Mouse (Mus musculus) embryonic facial prominence, embryonic 13.5 days (tissue): ENCODE results near the gene Arid4a. TPM values are rescaled to one million over a fixed set of nuclear protein-coding genes. Genes with fewer than 3 reads are reported as not detected.
"Not testable (repeated sequence)": the region's sequence is repeated elsewhere in the genome, so short reads cannot be mapped to it uniquely, and the experiment has no call there.

Source experiments
- ATAC-seq: fragments of 200-750 bp; cut with Nextera tagmentation; 2 replicates; pipeline ENCODE4 v1.8.0; 2017; ENCODE audit warnings: low read depth; ENCODE audit not compliant: insufficient number of reproducible peaks, insufficient read depth, low FRiP score, low TSS enrichment
- H3K27ac ChIP-seq: fragments of 300-500 bp; sonication (generic); 2 replicates; pipeline ENCODE4 v1.5.1; 2015; ENCODE audit warnings: moderate library complexity, mild to moderate bottlenecking, inconsistent platforms
- H3K27me3 ChIP-seq: fragments of 300-500 bp; sonication (generic); 2 replicates; pipeline ENCODE4 v1.6.1; 2015; ENCODE audit warnings: mild to moderate bottlenecking, inconsistent platforms
- H3K36me3 ChIP-seq: fragments of 300-500 bp; sonication (generic); 2 replicates; pipeline ENCODE4 v1.6.1; 2015; ENCODE audit warnings: mild to moderate bottlenecking, inconsistent platforms
- H3K4me1 ChIP-seq: fragments of 300-500 bp; sonication (generic); 2 replicates; pipeline ENCODE4 v1.6.1; 2015; ENCODE audit warnings: inconsistent platforms
- H3K4me2 ChIP-seq: fragments of 300-500 bp; sonication (generic); 2 replicates; pipeline ENCODE4 v1.6.1; 2015; ENCODE audit warnings: moderate library complexity, mild to moderate bottlenecking, inconsistent platforms
- H3K4me3 ChIP-seq: fragments of 300-500 bp; sonication (generic); 2 replicates; pipeline ENCODE4 v1.5.1; 2015; ENCODE audit warnings: mild to moderate bottlenecking, inconsistent platforms
- H3K9ac ChIP-seq: fragments of 300-500 bp; sonication (generic); 2 replicates; pipeline ENCODE4 v1.6.1; 2015; ENCODE audit warnings: mild to moderate bottlenecking, inconsistent platforms
- H3K9me3 ChIP-seq: fragments of 300-500 bp; sonication (generic); 2 replicates; pipeline ENCODE4 v1.6.1; 2016; ENCODE audit warnings: inconsistent platforms
- WGBS: fragments of 180-500 bp; shearing (Covaris S2); methylation state at CpG from one replicate; pipeline ENCODE4 v1.1.7; 2015; ENCODE audit warnings: mixed read lengths; 5-methylcytosine and 5-hydroxymethylcytosine counted together
- polyA plus RNA-seq: library from polyadenylated mRNA; unstranded; fragments of >200 nt; fragmentation: Nextera tagmentation; extraction: Ambion mirVana; gene quantifications from 2 replicates; pipeline ENCODE4 v1.2.1, GENCODE M21; 2015

Arid4a gene
- polyA plus RNA-seq, 1 experiment from 2014 or later = 44.3 TPM

GRCm38 (mm10) chr12:71059741-71060140 is 44.0 kb downstream of the Arid4a start:
- no peaks in the 10 kb centered on the region for H3K4me1 ChIP-seq
- no peaks in the 10 kb centered on the region for H3K27me3 ChIP-seq
- no peaks in the 10 kb centered on the region for H3K9me3 ChIP-seq
- H3K9ac ChIP-seq = no peak overlapping the region
- WGBS = 94% methylated on average over 7 of the region's 7 CpGs
- no peak overlapping the region for H3K27ac ChIP-seq
- no peak for ATAC-seq
- H3K4me2 ChIP-seq = no peak overlapping the region
- peaks cover 60% of the 10 kb centered on the region for H3K36me3 ChIP-seq
- no peak overlapping the region for H3K4me3 ChIP-seq

DNA sequence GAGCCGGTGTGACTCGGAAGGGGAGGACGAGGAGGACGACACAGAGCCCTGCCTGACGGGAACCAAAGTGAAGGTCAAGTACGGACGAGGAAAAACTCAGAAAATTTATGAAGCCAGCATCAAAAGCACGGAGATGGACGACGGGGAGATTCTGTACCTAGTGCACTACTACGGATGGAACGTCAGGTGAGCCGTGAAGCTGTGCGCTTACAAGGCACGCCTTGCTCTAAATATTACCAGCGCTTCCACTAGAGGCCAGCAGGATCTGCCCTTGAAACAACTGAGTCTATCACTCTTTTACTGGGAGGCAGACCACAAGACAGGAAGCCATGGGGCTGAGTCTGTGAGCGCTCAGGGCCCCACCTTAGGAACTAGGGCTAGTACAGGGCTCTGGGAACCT is 54.1 kb downstream of the Arid4a start:
- no peak for ATAC-seq
- Histone ChIP-seq H3K4me2 (no peak overlapping the region), H3K9ac (no peak overlapping the region), H3K9me3 (no peaks in the 10 kb centered on the region), H3K4me1 (no peaks in the 10 kb centered on the region), H3K4me3 (no peak overlapping the region), H3K27me3 (no peaks in the 10 kb centered on the region), H3K27ac (no peak overlapping the region), H3K36me3 (peaks cover 83% of the 10 kb centered on the region)
- 92% methylated on average over 17 of the region's 17 CpGs for WGBS

- no peak overlapping the region for H3K4me3 ChIP-seq
- ATAC-seq = no peak
- peaks cover 85% of the 10 kb centered on the region for H3K36me3 ChIP-seq
- H3K4me1 ChIP-seq = no peaks in the 10 kb centered on the region
- no peaks in the 10 kb centered on the region for H3K27me3 ChIP-seq
- no peaks in the 10 kb centered on the region for H3K9me3 ChIP-seq
- H3K4me2 ChIP-seq = no peak overlapping the region
- no peak overlapping the region for H3K27ac ChIP-seq
- H3K9ac ChIP-seq = no peak overlapping the region
- WGBS = 93% methylated on average over 4 of the region's 4 CpGs
These were observed 56.3 kb downstream of the Arid4a start for GRCm38 (mm10) chr12:71072048-71072447.

GRCm38 (mm10) chr12:71073113-71073730 is 57.4 kb downstream of the Arid4a start:
- no peaks in the 10 kb centered on the region for H3K9me3 ChIP-seq
- no peak for ATAC-seq
- no peak overlapping the region for H3K27ac ChIP-seq
- H3K4me2 ChIP-seq = no peak overlapping the region
- peaks cover 73% of the 10 kb centered on the region for H3K36me3 ChIP-seq
- 63% methylated on average over 12 of the region's 12 CpGs for WGBS
- H3K27me3 ChIP-seq = no peaks in the 10 kb centered on the region
- no peak overlapping the region for H3K4me3 ChIP-seq
- no peaks in the 10 kb centered on the region for H3K4me1 ChIP-seq
- H3K9ac ChIP-seq = no peak overlapping the region

DNA sequence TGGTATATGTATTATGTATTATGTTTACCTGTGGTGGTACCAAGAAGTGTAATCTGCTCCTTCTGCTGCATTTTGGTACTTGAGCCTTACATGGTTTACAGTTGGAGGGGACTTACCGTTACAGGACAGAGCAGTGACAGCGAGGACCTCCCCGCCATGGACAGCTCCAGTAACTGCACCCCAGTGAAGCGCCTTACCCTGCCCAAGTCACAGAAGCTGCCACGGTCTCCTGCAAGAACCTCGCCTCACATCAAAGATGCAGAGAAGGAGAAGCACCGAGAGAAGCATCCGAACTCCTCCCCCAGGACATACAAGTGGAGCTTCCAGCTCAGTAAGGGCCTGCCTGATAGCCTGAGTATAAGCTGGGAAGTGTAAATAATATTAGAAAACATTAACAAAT is 70.5 kb downstream of the Arid4a start:
- no peaks in the 10 kb centered on the region for H3K9me3 ChIP-seq
- H3K9ac ChIP-seq = no peak overlapping the region
- WGBS = 87% methylated on average over 8 of the region's 8 CpGs
- no peak overlapping the region for H3K4me2 ChIP-seq
- no peak overlapping the region for H3K27ac ChIP-seq
- no peaks in the 10 kb centered on the region for H3K4me1 ChIP-seq
- no peak overlapping the region for H3K4me3 ChIP-seq
- H3K27me3 ChIP-seq = no peaks in the 10 kb centered on the region
- H3K36me3 ChIP-seq = peaks cover 24% of the 10 kb centered on the region
- no peak for ATAC-seq

- not testable (repeated sequence) for H3K4me2 ChIP-seq, H3K4me3 ChIP-seq, H3K9me3 ChIP-seq, H3K27me3 ChIP-seq, H3K36me3 ChIP-seq, H3K9ac ChIP-seq, H3K27ac ChIP-seq, H3K4me1 ChIP-seq, ATAC-seq
- 84% methylated on average over 4 of the region's 4 CpGs for WGBS
These were observed 88.5 kb downstream of the Arid4a start for GRCm38 (mm10) chr12:71104275-71104674.

GRCm38 (mm10) chr12:71107216-71107771 is 91.5 kb downstream of the Arid4a start:
- no peak overlapping the region for H3K4me2 ChIP-seq
- peaks cover 8% of the 10 kb centered on the region for H3K27me3 ChIP-seq
- ATAC-seq = no peak
- H3K27ac ChIP-seq = no peak overlapping the region
- no peaks in the 10 kb centered on the region for H3K9me3 ChIP-seq
- no peak overlapping the region for H3K4me3 ChIP-seq
- H3K36me3 ChIP-seq = no peaks in the 10 kb centered on the region
- no peak overlapping the region for H3K9ac ChIP-seq
- H3K4me1 ChIP-seq = peaks cover 5% of the 10 kb centered on the region; the same call in 1 of the 2 replicates
- 84% methylated on average over 6 of the region's 6 CpGs for WGBS

DNA sequence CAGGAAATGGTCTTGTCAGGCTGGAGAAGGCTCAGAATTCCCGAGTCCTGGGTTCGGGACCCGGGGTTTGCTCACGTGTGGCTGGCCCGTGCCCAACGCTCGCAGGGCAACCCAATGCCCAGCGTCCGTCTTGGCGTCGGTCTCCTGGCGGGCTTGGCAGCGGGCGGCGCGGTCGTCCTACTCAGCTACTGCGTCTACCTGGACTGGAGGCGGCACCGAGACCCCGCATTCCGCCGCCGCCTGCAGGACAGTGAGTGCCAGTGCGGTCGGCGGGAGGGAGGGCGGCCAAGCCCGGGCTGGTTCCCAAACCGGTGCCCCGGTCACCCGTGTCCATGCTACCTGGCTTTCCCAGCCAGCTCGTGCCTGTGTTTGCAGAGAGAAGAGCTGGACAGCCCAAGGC is 95.5 kb downstream of the Arid4a start, which contains the start of gene Tomm20l:
Gene Tomm20l (plus strand): TSS at position 98 of the 400 bp plus-strand sequence.
- Histone ChIP-seq H3K4me1 (peaks cover 10% of the 10 kb centered on the region; the same call in 1 of the 2 replicates), H3K27me3 (peaks cover 8% of the 10 kb centered on the region), H3K36me3 (no peaks in the 10 kb centered on the region), H3K4me2 (peak within 1 kb of the TSS; percentile 60), H3K9me3 (no peaks in the 10 kb centered on the region), H3K27ac (no peak within 1 kb of the TSS), H3K4me3 (peak within 1 kb of the TSS; percentile 32), H3K9ac (peak within 1 kb of the TSS; percentile 62)
- ATAC-seq = no peak
- WGBS = 6% methylated on average over 33 of the region's 33 CpGs

DNA sequence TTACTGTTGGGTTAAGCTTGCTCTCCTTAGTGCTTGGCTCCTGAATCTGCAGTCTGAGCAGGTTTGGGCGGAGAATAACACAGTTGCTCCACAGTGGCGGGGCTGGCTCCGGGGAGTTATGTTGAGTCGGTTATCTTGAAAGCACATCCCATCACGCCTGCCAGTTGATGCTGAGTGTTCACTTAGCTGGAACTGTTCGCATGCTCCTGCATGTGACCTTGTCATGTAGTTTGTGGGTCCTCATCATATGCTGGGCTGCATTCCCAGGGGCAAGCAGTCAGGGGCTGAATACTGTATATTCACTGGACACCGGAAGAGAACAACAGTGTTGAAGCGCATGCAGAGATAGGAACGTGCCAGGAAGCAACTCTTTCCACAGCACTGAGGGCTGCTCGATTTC is 97.3 kb downstream of the Arid4a start:
- ATAC-seq = no peak
- Histone ChIP-seq H3K9me3 (no peaks in the 10 kb centered on the region), H3K4me3 (no peak overlapping the region), H3K27me3 (peaks cover 8% of the 10 kb centered on the region), H3K4me2 (no peak overlapping the region), H3K36me3 (no peaks in the 10 kb centered on the region), H3K27ac (no peak overlapping the region), H3K9ac (no peak overlapping the region), H3K4me1 (peaks cover 12% of the 10 kb centered on the region; the same call in 1 of the 2 replicates)
- WGBS = 81% methylated on average over 10 of the region's 10 CpGs

GRCm38 (mm10) chr12:71113675-71114288 is 98.0 kb downstream of the Arid4a start:
- Histone ChIP-seq H3K4me3 (no peak overlapping the region), H3K4me1 (peaks cover 12% of the 10 kb centered on the region; the same call in 1 of the 2 replicates), H3K9ac (no peak overlapping the region), H3K27ac (no peak overlapping the region), H3K36me3 (no peaks in the 10 kb centered on the region), H3K27me3 (peaks cover 8% of the 10 kb centered on the region), H3K9me3 (no peaks in the 10 kb centered on the region), H3K4me2 (peak overlapping the region; percentile 29)
- ATAC-seq = no peak
- WGBS = 31% methylated on average over 12 of the region's 12 CpGs

DNA sequence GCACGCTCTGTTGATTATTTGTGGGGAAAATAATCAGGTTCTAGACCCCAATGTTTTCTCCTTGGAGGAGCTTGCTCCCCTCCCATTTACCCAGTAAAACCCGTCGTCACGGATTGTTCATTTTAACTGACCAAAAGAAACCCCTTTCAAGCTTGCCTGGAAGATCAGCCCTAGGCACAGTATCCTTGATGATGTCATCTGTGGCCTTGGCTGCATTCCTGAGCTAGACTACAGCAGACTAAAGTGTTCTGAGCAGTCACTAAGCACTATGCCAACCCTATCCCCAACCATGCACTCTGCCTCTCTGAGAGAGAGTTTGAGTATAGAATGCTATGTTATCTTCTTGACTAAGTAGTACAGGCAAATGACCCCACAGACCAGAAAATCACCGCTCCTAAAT is 100.6 kb downstream of the Arid4a start:
- no peak for ATAC-seq
- H3K4me3 ChIP-seq = no peak overlapping the region
- peaks cover 3% of the 10 kb centered on the region; the same call in 1 of the 2 replicates for H3K27me3 ChIP-seq
- no peaks in the 10 kb centered on the region for H3K9me3 ChIP-seq
- H3K9ac ChIP-seq = no peak overlapping the region
- no peak overlapping the region for H3K4me2 ChIP-seq
- H3K27ac ChIP-seq = no peak overlapping the region
- H3K4me1 ChIP-seq = peaks cover 9% of the 10 kb centered on the region; the same call in 1 of the 2 replicates
- WGBS = 69% methylated on average over 5 of the region's 5 CpGs
- H3K36me3 ChIP-seq = no peaks in the 10 kb centered on the region

DNA sequence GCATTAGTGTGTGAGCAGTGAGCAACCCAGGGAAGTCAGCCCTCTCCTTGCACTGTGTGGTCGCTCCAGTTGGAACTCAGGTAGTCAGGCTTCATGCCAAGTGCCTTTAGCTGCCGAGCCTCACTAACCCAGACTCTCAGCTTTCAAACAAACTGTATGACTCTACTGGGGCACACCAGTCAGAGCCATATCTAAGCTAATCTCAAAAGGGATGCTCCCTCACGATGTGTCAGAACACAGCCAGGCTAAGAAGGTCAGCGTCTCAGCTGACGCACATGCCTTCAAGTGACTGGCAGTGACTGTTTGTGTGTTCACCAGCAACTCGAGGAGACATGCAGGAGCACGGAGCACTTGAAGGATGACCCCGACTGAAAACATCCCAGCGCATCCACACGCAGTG is 106.9 kb downstream of the Arid4a start:
- peaks cover 36% of the 10 kb centered on the region for H3K36me3 ChIP-seq
- H3K27ac ChIP-seq = no peak overlapping the region
- no peaks in the 10 kb centered on the region for H3K4me1 ChIP-seq
- no peak overlapping the region for H3K4me2 ChIP-seq
- WGBS = 91% methylated on average over 10 of the region's 10 CpGs
- H3K27me3 ChIP-seq = no peaks in the 10 kb centered on the region
- H3K4me3 ChIP-seq = no peak overlapping the region
- no peak for ATAC-seq
- H3K9me3 ChIP-seq = no peaks in the 10 kb centered on the region
- H3K9ac ChIP-seq = no peak overlapping the region
